Mouse (Mus musculus): ENCODE results near the gene Cnga3. TPM values are rescaled to one million over a fixed set of nuclear protein-coding genes. Genes with fewer than 3 reads are reported as not detected.

The Cnga3 gene
- polyA plus RNA-seq, 1 experiment = 1.6 TPM

GRCm38 (mm10) chr1:37246476-37246875 lies 32.2 kb downstream of the Cnga3 start:
- Histone ChIP-seq H3K9me3 (replicated peaks; ENCODE audit: control insufficient read depth, insufficient read depth, low read length, poor library complexity, severe bottlenecking) (no peaks in the 10 kb centered on the region), H3K27me3 (ENCODE audit: control insufficient read depth, insufficient read depth, low read length, poor library complexity, severe bottlenecking) (no peaks in the 10 kb centered on the region), H3K4me1 (ENCODE audit: control insufficient read depth, insufficient read depth, low read length) (no peaks in the 10 kb centered on the region), H3K4me3 (ENCODE audit: low read depth, low read length) (peak overlapping the region; percentile 75), H3K9ac (ENCODE audit: low read depth, poor library complexity, severe bottlenecking) (no peak overlapping the region), H3K36me3 (ENCODE audit: control insufficient read depth, insufficient read depth, low read length, poor library complexity, severe bottlenecking) (no peaks in the 10 kb centered on the region), H3K27ac (ENCODE audit: insufficient read depth, low read length) (no peak overlapping the region)
- TF ChIP-seq POLR2A (IDR thresholded peaks at IDR 0.05; ENCODE audit: insufficient read depth, low read length) (peak; percentile 38), CTCF (IDR thresholded peaks at IDR 0.05; ENCODE audit: low read depth, low read length) (no peak)

GRCm38 (mm10) chr1:37248406-37248805 lies 34.2 kb downstream of the Cnga3 start:
- Histone ChIP-seq H3K27me3 (ENCODE audit: control insufficient read depth, insufficient read depth, low read length, poor library complexity, severe bottlenecking) (no peaks in the 10 kb centered on the region), H3K4me1 (ENCODE audit: control insufficient read depth, insufficient read depth, low read length) (no peaks in the 10 kb centered on the region), H3K27ac (ENCODE audit: insufficient read depth, low read length) (no peak overlapping the region), H3K36me3 (ENCODE audit: control insufficient read depth, insufficient read depth, low read length, poor library complexity, severe bottlenecking) (no peaks in the 10 kb centered on the region), H3K9me3 (replicated peaks; ENCODE audit: control insufficient read depth, insufficient read depth, low read length, poor library complexity, severe bottlenecking) (no peaks in the 10 kb centered on the region), H3K9ac (ENCODE audit: low read depth, poor library complexity, severe bottlenecking) (no peak overlapping the region), H3K4me3 (ENCODE audit: low read depth, low read length) (no peak overlapping the region)
- TF ChIP-seq CTCF (IDR thresholded peaks at IDR 0.05; ENCODE audit: low read depth, low read length) (no peak), POLR2A (IDR thresholded peaks at IDR 0.05; ENCODE audit: insufficient read depth, low read length) (no peak), EP300 (IDR thresholded peaks at IDR 0.05; ENCODE audit: insufficient read depth, low read depth, low read length) (no peak)

- Histone ChIP-seq H3K9me3 (replicated peaks; ENCODE audit: control insufficient read depth, insufficient read depth, low read length, poor library complexity, severe bottlenecking) (no peaks in the 10 kb centered on the region), H3K36me3 (ENCODE audit: control insufficient read depth, insufficient read depth, low read length, poor library complexity, severe bottlenecking) (no peaks in the 10 kb centered on the region), H3K9ac (ENCODE audit: low read depth, poor library complexity, severe bottlenecking) (no peak overlapping the region), H3K27me3 (ENCODE audit: control insufficient read depth, insufficient read depth, low read length, poor library complexity, severe bottlenecking) (no peaks in the 10 kb centered on the region), H3K27ac (ENCODE audit: insufficient read depth, low read length) (no peak overlapping the region), H3K4me3 (ENCODE audit: low read depth, low read length) (no peak overlapping the region), H3K4me1 (ENCODE audit: control insufficient read depth, insufficient read depth, low read length) (no peaks in the 10 kb centered on the region)
- TF ChIP-seq POLR2A (IDR thresholded peaks at IDR 0.05; ENCODE audit: insufficient read depth, low read length) (no peak), CTCF (IDR thresholded peaks at IDR 0.05; ENCODE audit: low read depth, low read length) (peak; percentile 90)
These were observed 36.5 kb downstream of the Cnga3 start for GRCm38 (mm10) chr1:37250643-37251310.

DNA sequence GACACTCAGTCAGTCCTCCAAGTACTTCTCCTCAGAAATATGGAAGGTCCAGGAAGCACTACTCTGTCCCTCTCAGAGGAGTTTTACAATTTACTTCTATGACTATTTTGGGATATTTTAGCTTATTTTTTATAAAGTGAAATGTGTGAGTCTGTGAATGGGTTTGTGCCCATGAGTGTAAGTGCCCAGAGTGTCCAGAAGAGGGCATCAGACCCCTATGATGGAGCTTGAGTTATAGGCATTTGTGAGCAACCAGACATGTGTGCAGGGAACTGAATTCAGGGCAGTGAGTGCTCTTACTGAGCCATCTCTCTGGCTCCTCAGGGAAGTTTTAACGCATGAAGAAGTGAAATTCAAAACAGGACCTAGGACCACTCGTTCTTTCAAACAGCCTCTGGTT lies 44.2 kb downstream of the Cnga3 start:
- H3K27ac ChIP-seq (ENCODE audit: insufficient read depth, low read length) = no peak overlapping the region
- no peaks in the 10 kb centered on the region for H3K27me3 ChIP-seq (ENCODE audit: control insufficient read depth, insufficient read depth, low read length, poor library complexity, severe bottlenecking)
- no peak overlapping the region for H3K9ac ChIP-seq (ENCODE audit: low read depth, poor library complexity, severe bottlenecking)
- TF ChIP-seq EP300 (IDR thresholded peaks at IDR 0.05; ENCODE audit: insufficient read depth, low read depth, low read length) (no peak), CTCF (IDR thresholded peaks at IDR 0.05; ENCODE audit: low read depth, low read length) (no peak), POLR2A (IDR thresholded peaks at IDR 0.05; ENCODE audit: insufficient read depth, low read length) (no peak)
- no peaks in the 10 kb centered on the region; the same call in 1 of the 2 replicates for H3K36me3 ChIP-seq (ENCODE audit: control insufficient read depth, insufficient read depth, low read length, poor library complexity, severe bottlenecking)
- no peaks in the 10 kb centered on the region for H3K4me1 ChIP-seq (ENCODE audit: control insufficient read depth, insufficient read depth, low read length)
- no peak overlapping the region for H3K4me3 ChIP-seq (ENCODE audit: low read depth, low read length)
- no peaks in the 10 kb centered on the region; the same call in 1 of the 2 replicates for H3K9me3 ChIP-seq (replicated peaks; ENCODE audit: control insufficient read depth, insufficient read depth, low read length, poor library complexity, severe bottlenecking)

GRCm38 (mm10) chr1:37272464-37272863 lies 58.2 kb downstream of the Cnga3 start:
- no peaks in the 10 kb centered on the region for H3K27me3 ChIP-seq (ENCODE audit: control insufficient read depth, insufficient read depth, low read length, poor library complexity, severe bottlenecking)
- no peak overlapping the region for H3K27ac ChIP-seq (ENCODE audit: insufficient read depth, low read length)
- H3K9me3 ChIP-seq (replicated peaks; ENCODE audit: control insufficient read depth, insufficient read depth, low read length, poor library complexity, severe bottlenecking) = no peaks in the 10 kb centered on the region
- no peaks in the 10 kb centered on the region for H3K36me3 ChIP-seq (ENCODE audit: control insufficient read depth, insufficient read depth, low read length, poor library complexity, severe bottlenecking)
- H3K9ac ChIP-seq (ENCODE audit: low read depth, poor library complexity, severe bottlenecking) = no peak overlapping the region
- no peaks in the 10 kb centered on the region for H3K4me1 ChIP-seq (ENCODE audit: control insufficient read depth, insufficient read depth, low read length)
- no peak overlapping the region for H3K4me3 ChIP-seq (ENCODE audit: low read depth, low read length)
- TF ChIP-seq CTCF (IDR thresholded peaks at IDR 0.05; ENCODE audit: low read depth, low read length) = peak; percentile 24
- TF ChIP-seq POLR2A (IDR thresholded peaks at IDR 0.05; ENCODE audit: insufficient read depth, low read length) = no peak
- no peak for TF ChIP-seq EP300 (IDR thresholded peaks at IDR 0.05; ENCODE audit: insufficient read depth, low read depth, low read length)

DNA sequence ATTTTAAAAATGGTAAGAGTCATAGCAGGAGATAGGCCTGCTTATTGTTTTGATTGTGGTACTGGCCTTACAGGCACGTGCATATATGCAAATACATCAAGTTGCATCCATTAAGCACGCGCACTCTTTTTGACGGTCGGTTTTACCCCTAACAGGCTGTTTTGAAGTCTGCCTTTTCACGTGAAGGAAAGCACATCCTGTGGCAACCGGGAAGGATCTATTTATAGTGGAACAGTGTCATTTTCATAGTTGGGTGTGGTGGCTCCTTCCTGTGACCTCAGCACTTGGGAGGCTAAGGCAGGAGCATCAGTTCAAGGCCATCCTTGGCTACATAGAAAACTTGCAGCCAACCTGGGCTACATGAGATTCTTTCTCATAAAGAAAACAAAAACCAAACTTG lies 72.3 kb downstream of the Cnga3 start:
- Histone ChIP-seq H3K36me3 (ENCODE audit: control insufficient read depth, insufficient read depth, low read length, poor library complexity, severe bottlenecking) (no peaks in the 10 kb centered on the region), H3K4me1 (ENCODE audit: control insufficient read depth, insufficient read depth, low read length) (no peaks in the 10 kb centered on the region), H3K27me3 (ENCODE audit: control insufficient read depth, insufficient read depth, low read length, poor library complexity, severe bottlenecking) (no peaks in the 10 kb centered on the region), H3K9me3 (replicated peaks; ENCODE audit: control insufficient read depth, insufficient read depth, low read length, poor library complexity, severe bottlenecking) (peaks cover 8% of the 10 kb centered on the region; the same call in 1 of the 2 replicates), H3K4me3 (ENCODE audit: low read depth, low read length) (no peak overlapping the region), H3K27ac (ENCODE audit: insufficient read depth, low read length) (no peak overlapping the region), H3K9ac (ENCODE audit: low read depth, poor library complexity, severe bottlenecking) (no peak overlapping the region)
- TF ChIP-seq CTCF (IDR thresholded peaks at IDR 0.05; ENCODE audit: low read depth, low read length) = no peak
- TF ChIP-seq POLR2A (IDR thresholded peaks at IDR 0.05; ENCODE audit: insufficient read depth, low read length) = no peak
- TF ChIP-seq EP300 (IDR thresholded peaks at IDR 0.05; ENCODE audit: insufficient read depth, low read depth, low read length) = no peak

All from ES-Bruce4 (cell line).